Mouse (Mus musculus): ENCODE results near the gene Ppef1.

Ppef1 gene

GRCm38 (mm10) chrX:160745399-160745798, 9.8 kb upstream of the Ppef1 start:
- H3K36me3 ChIP-seq (ENCODE audit: insufficient read depth, low read length) = no peaks in the 10 kb centered on the region
- no peaks in the 10 kb centered on the region for H3K9me3 ChIP-seq (ENCODE audit: low read length)
- no peak overlapping the region for H3K4me3 ChIP-seq (replicated peaks; ENCODE audit: low read length)
- no peaks in the 10 kb centered on the region for H3K4me1 ChIP-seq (replicated peaks; ENCODE audit: low read depth, low read length)
- TF ChIP-seq CTCF (conservative IDR thresholded peaks at IDR 0.05; ENCODE audit: low read length) (no peak), POU5F1 (IDR thresholded peaks at IDR 0.05; ENCODE audit: borderline replicate concordance, low read length) (no peak), NANOG (IDR thresholded peaks at IDR 0.05; ENCODE audit: borderline replicate concordance, low read length) (no peak)
- no peaks in the 10 kb centered on the region for H3K27me3 ChIP-seq (ENCODE audit: insufficient read depth, low read length)

GRCm38 (mm10) chrX:160699171-160699570, 36.4 kb downstream of the Ppef1 start:
- Histone ChIP-seq H3K4me3 (replicated peaks; ENCODE audit: low read length) (no peak overlapping the region), H3K27me3 (ENCODE audit: insufficient read depth, low read length) (no peaks in the 10 kb centered on the region), H3K36me3 (ENCODE audit: insufficient read depth, low read length) (no peaks in the 10 kb centered on the region), H3K9me3 (ENCODE audit: low read length) (no peaks in the 10 kb centered on the region), H3K4me1 (replicated peaks; ENCODE audit: low read depth, low read length) (no peaks in the 10 kb centered on the region)
- TF ChIP-seq NANOG (IDR thresholded peaks at IDR 0.05; ENCODE audit: borderline replicate concordance, low read length) (no peak), POU5F1 (IDR thresholded peaks at IDR 0.05; ENCODE audit: borderline replicate concordance, low read length) (no peak), CTCF (conservative IDR thresholded peaks at IDR 0.05; ENCODE audit: low read length) (no peak)

GRCm38 (mm10) chrX:160691559-160691958, 44.0 kb downstream of the Ppef1 start:
- Histone ChIP-seq H3K36me3 (ENCODE audit: insufficient read depth, low read length) (no peaks in the 10 kb centered on the region), H3K9me3 (ENCODE audit: low read length) (no peaks in the 10 kb centered on the region), H3K4me3 (replicated peaks; ENCODE audit: low read length) (no peak overlapping the region), H3K4me1 (replicated peaks; ENCODE audit: low read depth, low read length) (no peaks in the 10 kb centered on the region), H3K27me3 (ENCODE audit: insufficient read depth, low read length) (no peaks in the 10 kb centered on the region)
- no peak for TF ChIP-seq NANOG (IDR thresholded peaks at IDR 0.05; ENCODE audit: borderline replicate concordance, low read length)
- TF ChIP-seq CTCF (conservative IDR thresholded peaks at IDR 0.05; ENCODE audit: low read length) = no peak
- TF ChIP-seq POU5F1 (IDR thresholded peaks at IDR 0.05; ENCODE audit: borderline replicate concordance, low read length) = no peak

- no peak for TF ChIP-seq NANOG (IDR thresholded peaks at IDR 0.05; ENCODE audit: borderline replicate concordance, low read length)
- TF ChIP-seq POU5F1 (IDR thresholded peaks at IDR 0.05; ENCODE audit: borderline replicate concordance, low read length) = no peak
- no peak for TF ChIP-seq CTCF (conservative IDR thresholded peaks at IDR 0.05; ENCODE audit: low read length)
- no peak overlapping the region for H3K4me3 ChIP-seq (replicated peaks; ENCODE audit: low read length)
Measured at GRCm38 (mm10) chrX:160690094-160690493, 45.5 kb downstream of the Ppef1 start.

GRCm38 (mm10) chrX:160669992-160670391, 65.6 kb downstream of the Ppef1 start:
- no peak overlapping the region for H3K4me3 ChIP-seq (replicated peaks; ENCODE audit: low read length)
- H3K4me1 ChIP-seq (replicated peaks; ENCODE audit: low read depth, low read length) = no peaks in the 10 kb centered on the region
- no peaks in the 10 kb centered on the region for H3K9me3 ChIP-seq (ENCODE audit: low read length)
- H3K27me3 ChIP-seq (ENCODE audit: insufficient read depth, low read length) = no peaks in the 10 kb centered on the region
- TF ChIP-seq CTCF (conservative IDR thresholded peaks at IDR 0.05; ENCODE audit: low read length) (no peak), NANOG (IDR thresholded peaks at IDR 0.05; ENCODE audit: borderline replicate concordance, low read length) (no peak), POU5F1 (IDR thresholded peaks at IDR 0.05; ENCODE audit: borderline replicate concordance, low read length) (no peak)
- H3K36me3 ChIP-seq (ENCODE audit: insufficient read depth, low read length) = no peaks in the 10 kb centered on the region

More at GRCm38 (mm10) chrX:160690094-160690493, 45.5 kb downstream of the Ppef1 start:
- Histone ChIP-seq H3K9me3 (ENCODE audit: low read length) (no peaks in the 10 kb centered on the region), H3K4me1 (replicated peaks; ENCODE audit: low read depth, low read length) (no peaks in the 10 kb centered on the region), H3K27me3 (ENCODE audit: insufficient read depth, low read length) (no peaks in the 10 kb centered on the region), H3K36me3 (ENCODE audit: insufficient read depth, low read length) (no peaks in the 10 kb centered on the region)

GRCm38 (mm10) chrX:160610882-160611644, 124.5 kb downstream of the Ppef1 start:
- Histone ChIP-seq H3K27me3 (ENCODE audit: insufficient read depth, low read length) (no peaks in the 10 kb centered on the region), H3K4me3 (replicated peaks; ENCODE audit: low read length) (no peak overlapping the region), H3K9me3 (ENCODE audit: low read length) (no peaks in the 10 kb centered on the region), H3K4me1 (replicated peaks; ENCODE audit: low read depth, low read length) (no peaks in the 10 kb centered on the region), H3K36me3 (ENCODE audit: insufficient read depth, low read length) (no peaks in the 10 kb centered on the region)
- TF ChIP-seq CTCF (conservative IDR thresholded peaks at IDR 0.05; ENCODE audit: low read length) = no peak
- TF ChIP-seq NANOG (IDR thresholded peaks at IDR 0.05; ENCODE audit: borderline replicate concordance, low read length) = no peak
- no peak for TF ChIP-seq POU5F1 (IDR thresholded peaks at IDR 0.05; ENCODE audit: borderline replicate concordance, low read length)

- H3K27me3 ChIP-seq (ENCODE audit: insufficient read depth, low read length) = no peaks in the 10 kb centered on the region
- H3K4me1 ChIP-seq (replicated peaks; ENCODE audit: low read depth, low read length) = no peaks in the 10 kb centered on the region
Measured at GRCm38 (mm10) chrX:160610482-160610881, 125.1 kb downstream of the Ppef1 start.

GRCm38 (mm10) chrX:160609849-160610248, 125.7 kb downstream of the Ppef1 start:
- Histone ChIP-seq H3K4me1 (replicated peaks; ENCODE audit: low read depth, low read length) (no peaks in the 10 kb centered on the region), H3K27me3 (ENCODE audit: insufficient read depth, low read length) (no peaks in the 10 kb centered on the region), H3K9me3 (ENCODE audit: low read length) (no peaks in the 10 kb centered on the region), H3K4me3 (replicated peaks; ENCODE audit: low read length) (no peak overlapping the region), H3K36me3 (ENCODE audit: insufficient read depth, low read length) (no peaks in the 10 kb centered on the region)
- TF ChIP-seq CTCF (conservative IDR thresholded peaks at IDR 0.05; ENCODE audit: low read length) (peak; percentile 54), POU5F1 (IDR thresholded peaks at IDR 0.05; ENCODE audit: borderline replicate concordance, low read length) (no peak)

More at GRCm38 (mm10) chrX:160610482-160610881, 125.1 kb downstream of the Ppef1 start:
- Histone ChIP-seq H3K36me3 (ENCODE audit: insufficient read depth, low read length) (no peaks in the 10 kb centered on the region), H3K4me3 (replicated peaks; ENCODE audit: low read length) (no peak overlapping the region), H3K9me3 (ENCODE audit: low read length) (no peaks in the 10 kb centered on the region)
- TF ChIP-seq NANOG (IDR thresholded peaks at IDR 0.05; ENCODE audit: borderline replicate concordance, low read length) (no peak), CTCF (conservative IDR thresholded peaks at IDR 0.05; ENCODE audit: low read length) (no peak), POU5F1 (IDR thresholded peaks at IDR 0.05; ENCODE audit: borderline replicate concordance, low read length) (no peak)
